Mouse (Mus musculus) liver, embryonic 14.5 days (tissue): ENCODE results near the gene Tgfbr3. TPM values are rescaled to one million over a fixed set of nuclear protein-coding genes. Genes with fewer than 3 reads are reported as not detected.

Experiments used
- ATAC-seq: fragments of 200-750 bp; cut with Nextera tagmentation; 2 replicates; pipeline ENCODE4 v1.8.0; 2017; ENCODE audit warnings: moderate number of reproducible peaks, mild to moderate bottlenecking, moderate library complexity; ENCODE audit not compliant: insufficient read depth
- DNase-seq, 3 experiments: peaks; one replicate each; pipeline ENCODE4 v3.0.0-alpha.2; 2012 to 2013; ENCODE audit warnings: low read depth in 3 of 3, low spot score in 3 of 3
- H3K27ac ChIP-seq: fragments of 300-500 bp; sonication (generic); 2 replicates; pipeline ENCODE4 v1.5.1; 2014; ENCODE audit warnings: moderate library complexity, mild to moderate bottlenecking, control low read depth, inconsistent platforms
- H3K27me3 ChIP-seq: fragments of 300-500 bp; sonication (generic); 2 replicates; pipeline ENCODE4 v1.6.1; 2014; ENCODE audit warnings: mild to moderate bottlenecking, low read length, moderate library complexity; ENCODE audit not compliant: control insufficient read depth, insufficient read depth
- H3K36me3 ChIP-seq: fragments of 300-500 bp; sonication (generic); replicated peaks from 2 replicates; pipeline ENCODE4 v1.6.1; 2014; ENCODE audit warnings: low read depth; ENCODE audit not compliant: control insufficient read depth, insufficient read depth
- H3K4me1 ChIP-seq, 2 experiments: fragments of 200-500 bp in 1 of 2; fragments of 300-500 bp in 1 of 2; sonication (generic) in 1 of 2; replicated peaks; 2 replicates each; pipeline ENCODE4 v1.6.1; 2012 to 2014; ENCODE audit warnings: antibody characterized with exemption in 1 of 2, inconsistent platforms in 1 of 2, low read length in 1 of 2; ENCODE audit not compliant: control insufficient read depth in 2 of 2, insufficient read depth in 2 of 2
- H3K4me2 ChIP-seq: fragments of 300-500 bp; sonication (generic); 2 replicates; pipeline ENCODE4 v1.6.1; 2014; ENCODE audit warnings: low read depth, mild to moderate bottlenecking, control low read depth, moderate library complexity
- H3K4me3 ChIP-seq, 2 experiments: fragments of 200-500 bp in 1 of 2; fragments of 300-500 bp in 1 of 2; sonication (generic) in 1 of 2; 2 replicates each; pipeline ENCODE4 v1.5.1; 2012 to 2014; ENCODE audit warnings: low read depth in 2 of 2, low read length in 2 of 2, mild to moderate bottlenecking in 2 of 2, control low read depth in 1 of 2, inconsistent platforms in 1 of 2, moderate library complexity in 1 of 2; ENCODE audit not compliant: insufficient read depth in 1 of 2
- H3K9ac ChIP-seq: fragments of 300-500 bp; sonication (generic); replicated peaks from 2 replicates; pipeline ENCODE4 v1.6.1; 2014; ENCODE audit warnings: mild to moderate bottlenecking, control low read depth, moderate library complexity
- H3K9me3 ChIP-seq: fragments of 300-500 bp; sonication (generic); 2 replicates; pipeline ENCODE4 v1.6.1; 2016; ENCODE audit warnings: low read length, mixed read lengths; ENCODE audit not compliant: control insufficient read depth
- CTCF ChIP-seq: IDR thresholded peaks from 2 replicates; pipeline ENCODE4 v1.5.1; 2016; ENCODE audit warnings: antibody characterized with exemption, low read depth, control low read depth
- EP300 ChIP-seq: IDR thresholded peaks from 2 replicates; pipeline ENCODE4 v1.6.1; 2016; ENCODE audit warnings: antibody characterized with exemption, low read depth
- WGBS: fragments of 180-500 bp; shearing (Covaris S2); extraction: QIAGEN DNeasy Blood & Tissue Kit; methylation state at CpG from one replicate; pipeline ENCODE4 v1.1.7; 2014; ENCODE audit not compliant: insufficient replicate concordance; 5-methylcytosine and 5-hydroxymethylcytosine counted together
- polyA plus RNA-seq, 2 experiments: library from polyadenylated mRNA; depleted of rRNA in 1 of 2; stranded (reverse) in 1 of 2; unstranded in 1 of 2; fragments of >200 nt; fragmentation: Nextera tagmentation in 1 of 2; extraction: Ambion mirVana in 1 of 2; gene quantifications; 2 replicates each; pipeline versions ENCODE4 v1.2.1 to v1.2.3; 2012 to 2014

Tgfbr3 gene
- polyA plus RNA-seq, 2 experiments, result 4.3 to 7.5 TPM

DNA sequence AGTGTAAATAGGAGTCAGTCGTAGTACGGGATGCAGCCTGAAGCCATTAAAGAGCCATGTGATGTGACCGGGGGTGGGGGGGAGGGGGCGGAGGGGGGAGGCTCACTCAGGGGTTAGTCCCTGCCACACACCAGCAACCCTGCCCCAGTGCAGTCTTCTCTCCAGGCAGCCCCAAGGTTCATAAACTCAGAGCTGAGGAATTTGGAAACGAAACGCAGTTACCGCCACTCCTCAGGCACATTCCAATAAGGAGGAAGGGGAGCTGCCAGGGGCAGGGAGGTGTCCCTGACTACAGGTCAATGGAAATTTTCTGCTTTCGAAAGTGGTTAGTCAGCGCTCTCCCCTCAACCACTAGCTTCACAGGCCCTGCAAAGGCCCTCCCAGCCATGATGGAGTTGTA is 132.0 kb downstream of the Tgfbr3 start:
- H3K36me3 ChIP-seq, result no peaks in the 10 kb centered on the region
- TF ChIP-seq EP300 (no peak), CTCF (no peak)
- H3K27ac ChIP-seq, result no peak overlapping the region
- no peaks in the 10 kb centered on the region for H3K27me3 ChIP-seq
- H3K9ac ChIP-seq, result no peak overlapping the region
- H3K4me2 ChIP-seq, result no peak overlapping the region
- no peak for ATAC-seq
- WGBS, result 88% methylated on average over 9 of the region's 9 CpGs
- H3K4me3 ChIP-seq, result no peak overlapping the region
- no peak for DNase-seq
- H3K4me1 ChIP-seq, result peaks cover 0 to 2% of the 10 kb centered on the region in 2 experiments; a peak in 2 of 4 replicates
- H3K9me3 ChIP-seq, result no peaks in the 10 kb centered on the region

DNA sequence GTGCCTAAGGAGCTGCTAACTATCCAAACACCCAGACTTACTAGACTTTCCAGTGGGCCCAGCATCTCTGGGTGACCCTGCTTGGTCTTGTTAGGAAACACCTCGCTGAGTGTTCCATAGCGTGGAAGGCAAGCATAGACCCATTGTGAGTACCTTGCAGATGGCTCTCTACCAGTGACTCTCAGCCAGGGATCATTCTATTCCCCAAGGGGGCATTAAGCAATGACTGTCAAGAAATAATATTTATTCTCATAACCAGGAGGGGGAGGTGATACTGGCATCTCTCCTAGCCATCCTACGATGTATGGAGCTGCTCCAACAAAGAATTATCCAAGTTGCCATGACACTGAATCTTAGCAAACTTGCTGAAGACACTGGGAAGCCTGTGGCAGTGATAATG is 133.3 kb downstream of the Tgfbr3 start:
- ATAC-seq (no peak), DNase-seq (no peak)
- TF ChIP-seq CTCF, result no peak
- no peak for TF ChIP-seq EP300
- Histone ChIP-seq H3K4me2 (no peak overlapping the region), H3K9me3 (no peaks in the 10 kb centered on the region), H3K27ac (no peak overlapping the region), H3K4me1 (peaks cover 0 to 7% of the 10 kb centered on the region in 2 experiments; a peak in 2 of 4 replicates), H3K4me3 (no peak overlapping the region), H3K9ac (no peak overlapping the region), H3K36me3 (no peaks in the 10 kb centered on the region), H3K27me3 (no peaks in the 10 kb centered on the region)
- WGBS, result 83% methylated on average over 3 of the region's 3 CpGs

DNA sequence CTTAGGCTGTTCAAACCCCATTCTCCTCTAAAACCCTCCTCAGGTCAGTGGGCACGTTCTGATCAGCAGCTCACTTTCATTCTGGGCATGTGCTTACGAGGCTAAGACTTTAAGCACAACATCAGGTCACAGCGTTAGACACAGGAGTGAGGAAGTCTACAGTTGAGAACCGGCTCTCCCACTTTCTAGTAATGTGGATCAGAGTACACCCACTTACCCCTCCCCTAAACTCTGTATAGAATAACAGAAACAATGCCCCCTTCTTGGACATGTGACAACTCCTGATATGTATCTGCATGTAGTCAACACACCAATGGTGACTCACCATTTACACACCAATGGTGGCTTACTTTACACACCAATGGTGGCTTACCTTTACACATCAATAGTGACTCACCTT is 136.4 kb downstream of the Tgfbr3 start:
- 79% methylated on average over 4 of the region's 4 CpGs for WGBS
- TF ChIP-seq CTCF, result no peak
- no peak for TF ChIP-seq EP300
- DNase-seq, result no peak

DNA sequence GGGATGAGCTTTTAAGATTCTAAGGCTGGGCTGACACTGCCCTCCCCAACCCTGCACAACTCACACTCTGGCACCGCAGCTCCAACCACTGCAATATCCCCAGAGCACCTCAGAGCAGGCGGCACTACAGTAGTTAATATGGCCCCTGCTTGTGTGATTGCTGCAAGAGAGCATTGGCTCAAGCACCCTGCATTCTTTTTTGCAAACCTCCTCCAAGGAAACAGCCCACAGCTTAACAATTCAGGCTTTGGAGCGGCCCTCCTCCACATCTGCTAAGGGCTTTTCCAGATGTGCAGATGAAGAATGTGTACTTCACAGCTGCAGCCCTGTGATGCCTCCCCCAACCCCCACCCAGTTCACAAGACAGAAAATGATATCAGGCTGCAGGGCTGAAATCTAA is 138.1 kb downstream of the Tgfbr3 start:
- H3K36me3 ChIP-seq, result no peaks in the 10 kb centered on the region
- WGBS, result 84% methylated on average over 3 of the region's 3 CpGs
- H3K4me1 ChIP-seq, result peaks cover 0 to 8% of the 10 kb centered on the region in 2 experiments; a peak in 2 of 4 replicates
- H3K27me3 ChIP-seq, result no peaks in the 10 kb centered on the region
- H3K9me3 ChIP-seq, result no peaks in the 10 kb centered on the region
- no peak overlapping the region for H3K4me2 ChIP-seq
- DNase-seq, result no peak
- H3K9ac ChIP-seq, result no peak overlapping the region
- TF ChIP-seq EP300 (no peak), CTCF (no peak)
- no peak for ATAC-seq
- H3K27ac ChIP-seq, result no peak overlapping the region
- H3K4me3 ChIP-seq, result no peak overlapping the region

More for the DNA sequence above, 136.4 kb downstream of the Tgfbr3 start:
- Histone ChIP-seq H3K4me1 (peaks cover 0 to 7% of the 10 kb centered on the region in 2 experiments; a peak in 2 of 4 replicates), H3K27ac (no peak overlapping the region), H3K4me2 (no peak overlapping the region), H3K27me3 (no peaks in the 10 kb centered on the region), H3K9me3 (no peaks in the 10 kb centered on the region), H3K36me3 (no peaks in the 10 kb centered on the region), H3K4me3 (no peak overlapping the region), H3K9ac (no peak overlapping the region)
- ATAC-seq, result no peak

DNA sequence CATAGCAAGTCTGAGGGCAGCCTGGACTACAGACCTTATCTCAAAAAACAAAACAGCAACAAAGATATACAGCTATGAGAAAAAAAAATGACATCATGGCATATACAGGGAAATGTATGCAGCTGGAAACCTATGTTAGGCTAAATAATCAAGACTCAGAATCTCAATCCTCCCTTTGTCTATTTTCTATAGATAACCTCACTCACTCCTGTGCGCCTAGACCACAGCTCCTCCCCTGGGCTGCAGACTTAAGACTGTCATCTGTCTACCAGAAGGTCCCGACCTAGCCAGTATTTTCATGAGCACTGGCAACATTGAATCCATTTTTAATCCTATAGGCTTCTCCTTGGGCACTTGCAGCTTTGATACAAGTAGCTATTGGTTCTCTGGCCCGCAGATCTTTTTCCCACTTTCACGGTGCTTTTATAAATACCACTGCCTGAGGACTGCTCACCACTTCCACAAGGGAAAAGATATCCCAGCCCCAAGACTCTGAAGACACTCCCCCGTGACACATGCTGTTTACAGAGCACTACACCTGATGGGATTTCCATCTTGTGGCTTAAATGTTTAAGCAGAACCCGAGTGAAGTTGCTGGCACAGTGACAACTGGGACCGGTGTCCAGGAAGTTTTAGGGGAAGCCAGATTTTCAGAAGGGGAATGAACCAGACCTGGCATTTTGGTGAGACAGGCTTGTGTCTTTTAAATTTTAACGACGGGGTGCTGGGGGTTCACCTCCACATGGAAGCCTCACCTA is 138.7 kb downstream of the Tgfbr3 start:
- DNase-seq (no peak), ATAC-seq (no peak)
- no peak overlapping the region for H3K27ac ChIP-seq
- TF ChIP-seq EP300 (no peak), CTCF (no peak)
- no peak overlapping the region for H3K4me2 ChIP-seq
- peaks cover 0 to 8% of the 10 kb centered on the region in 2 experiments; a peak in 2 of 4 replicates for H3K4me1 ChIP-seq
- no peaks in the 10 kb centered on the region for H3K27me3 ChIP-seq
- no peak overlapping the region for H3K9ac ChIP-seq
- 50% methylated on average over 9 of the region's 9 CpGs for WGBS
- H3K4me3 ChIP-seq, result no peak overlapping the region
- H3K36me3 ChIP-seq, result no peaks in the 10 kb centered on the region
- H3K9me3 ChIP-seq, result no peaks in the 10 kb centered on the region
